Mouse (Mus musculus): ENCODE data around the gene Adam12. TPM values are rescaled to one million over a fixed set of nuclear protein-coding genes. Genes with fewer than 3 reads are reported as not detected.

Gene Adam12
- polyA plus RNA-seq, 1 experiment from 2014 or later: 1.0 TPM

DNA sequence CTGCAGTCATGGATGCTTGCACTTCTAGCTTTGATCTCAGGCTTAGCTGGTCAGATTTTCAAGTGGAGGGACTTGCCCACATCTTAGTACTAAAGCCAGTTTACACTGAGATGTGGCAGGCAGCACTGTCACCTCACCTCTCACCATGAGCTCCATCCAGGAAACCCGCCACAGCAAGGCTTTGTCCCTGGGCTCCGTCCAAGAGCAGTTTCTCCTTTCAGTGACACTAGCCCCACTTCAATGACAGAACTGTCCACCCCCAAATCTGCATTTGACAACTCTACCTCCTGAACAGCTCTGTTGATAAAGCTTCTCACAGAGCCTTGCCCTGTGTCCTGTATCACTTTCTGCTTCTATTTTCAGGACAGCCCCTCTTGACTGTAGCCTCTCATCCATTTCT, 383.8 kb downstream of the Adam12 start:
- Histone ChIP-seq H3K9me3 (ENCODE audit: control insufficient read depth) (no peaks in the 10 kb centered on the region), H3K9ac (ENCODE audit: low read depth, low read length) (no peak overlapping the region), H3K4me2 (replicated peaks; ENCODE audit: low read depth) (no peak overlapping the region), H3K27me3 (replicated peaks; ENCODE audit: control insufficient read depth, insufficient read depth, low read length) (no peaks in the 10 kb centered on the region), H3K27ac (ENCODE audit: low read depth, low read length) (no peak overlapping the region), H3K36me3 (ENCODE audit: control insufficient read depth, insufficient read depth) (no peaks in the 10 kb centered on the region), H3K4me1 (replicated peaks; ENCODE audit: control insufficient read depth, insufficient read depth, low read length) (no peaks in the 10 kb centered on the region), H3K4me3 (ENCODE audit: low read depth, low read length) (no peak overlapping the region)
- WGBS: 83% methylated on average over 2 of the region's 2 CpGs
- ATAC-seq: no peak
- no peak for TF ChIP-seq CTCF (IDR thresholded peaks at IDR 0.05; ENCODE audit: low read depth)

DNA sequence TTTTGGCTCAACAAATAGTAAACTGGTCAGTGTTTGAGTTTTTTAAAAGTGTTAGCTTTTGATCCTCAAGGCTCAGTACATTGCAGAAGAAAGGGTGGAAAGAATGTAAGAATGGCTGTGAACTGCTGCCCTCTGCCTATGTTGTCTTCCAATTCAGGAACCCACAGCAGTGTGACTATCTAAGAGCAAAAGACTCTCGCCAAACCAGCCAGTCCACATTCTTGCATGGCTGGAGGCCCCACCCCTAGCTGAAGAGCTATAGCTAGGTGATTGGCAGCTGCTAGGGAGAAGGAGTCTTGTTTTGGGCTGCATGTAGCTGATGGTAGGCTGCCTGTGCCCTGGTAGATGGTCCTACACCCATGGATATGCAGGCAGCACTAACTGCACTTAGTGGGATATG, 384.8 kb downstream of the Adam12 start:
- ATAC-seq: no peak
- no peak overlapping the region for H3K4me2 ChIP-seq (replicated peaks; ENCODE audit: low read depth)
- no peak overlapping the region for H3K4me3 ChIP-seq (ENCODE audit: low read depth, low read length)
- H3K36me3 ChIP-seq (ENCODE audit: control insufficient read depth, insufficient read depth): no peaks in the 10 kb centered on the region
- TF ChIP-seq CTCF (IDR thresholded peaks at IDR 0.05; ENCODE audit: low read depth): no peak
- H3K9me3 ChIP-seq (ENCODE audit: control insufficient read depth): no peaks in the 10 kb centered on the region
- no peak overlapping the region for H3K9ac ChIP-seq (ENCODE audit: low read depth, low read length)
- 26% methylated on average over 1 of the region's 1 CpGs for WGBS
- no peaks in the 10 kb centered on the region for H3K27me3 ChIP-seq (replicated peaks; ENCODE audit: control insufficient read depth, insufficient read depth, low read length)
- no peaks in the 10 kb centered on the region for H3K4me1 ChIP-seq (replicated peaks; ENCODE audit: control insufficient read depth, insufficient read depth, low read length)
- H3K27ac ChIP-seq (ENCODE audit: low read depth, low read length): no peak overlapping the region

DNA sequence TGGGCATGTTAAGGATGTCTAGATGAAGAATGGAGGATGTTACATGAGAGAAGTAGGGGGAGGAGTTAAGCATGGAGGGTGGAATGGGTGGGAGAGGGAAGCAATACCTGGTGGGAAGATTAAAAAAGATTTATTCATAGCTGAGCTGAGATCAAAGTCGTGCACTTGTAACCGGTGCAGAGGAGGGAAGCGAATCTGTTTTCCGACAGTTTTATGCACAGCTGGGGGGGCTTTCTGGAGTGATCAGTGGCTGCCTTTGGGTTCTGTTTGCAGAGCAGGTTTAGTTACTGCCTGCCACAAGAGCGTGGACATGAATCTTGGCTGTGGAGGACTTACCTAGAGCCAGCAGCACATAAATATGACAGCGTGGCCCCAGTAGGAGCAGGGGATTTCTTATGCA, 389.9 kb downstream of the Adam12 start:
- Histone ChIP-seq H3K27me3 (replicated peaks; ENCODE audit: control insufficient read depth, insufficient read depth, low read length) (no peaks in the 10 kb centered on the region), H3K9me3 (ENCODE audit: control insufficient read depth) (no peaks in the 10 kb centered on the region), H3K4me3 (ENCODE audit: low read depth, low read length) (no peak overlapping the region), H3K4me1 (replicated peaks; ENCODE audit: control insufficient read depth, insufficient read depth, low read length) (no peaks in the 10 kb centered on the region), H3K27ac (ENCODE audit: low read depth, low read length) (no peak overlapping the region), H3K9ac (ENCODE audit: low read depth, low read length) (no peak overlapping the region), H3K36me3 (ENCODE audit: control insufficient read depth, insufficient read depth) (no peaks in the 10 kb centered on the region), H3K4me2 (replicated peaks; ENCODE audit: low read depth) (no peak overlapping the region)
- no peak for TF ChIP-seq CTCF (IDR thresholded peaks at IDR 0.05; ENCODE audit: low read depth)
- ATAC-seq: no peak
- WGBS: 51% methylated on average over 6 of the region's 6 CpGs

DNA sequence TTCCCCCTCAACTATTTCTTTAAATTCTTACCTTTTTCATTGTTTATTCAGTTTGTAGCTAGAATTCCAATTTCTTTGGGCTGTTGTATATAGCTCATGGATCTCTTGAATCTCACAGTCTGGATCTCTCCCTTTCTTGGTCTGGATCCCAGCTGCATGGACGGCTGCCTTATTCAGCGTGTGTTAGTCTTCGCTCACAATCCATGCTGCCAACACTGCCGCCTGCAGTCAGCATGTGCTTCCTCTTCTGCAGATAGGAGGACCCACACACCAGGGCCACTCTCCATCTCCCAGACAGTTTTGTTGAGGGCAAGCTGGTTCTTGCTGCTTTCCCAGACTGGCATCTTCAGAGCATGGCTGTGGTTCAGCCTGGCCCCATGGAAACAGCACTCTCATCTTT, 392.4 kb downstream of the Adam12 start:
- Histone ChIP-seq H3K36me3 (ENCODE audit: control insufficient read depth, insufficient read depth) (no peaks in the 10 kb centered on the region), H3K4me2 (replicated peaks; ENCODE audit: low read depth) (no peak overlapping the region), H3K4me1 (replicated peaks; ENCODE audit: control insufficient read depth, insufficient read depth, low read length) (no peaks in the 10 kb centered on the region), H3K9ac (ENCODE audit: low read depth, low read length) (no peak overlapping the region), H3K4me3 (ENCODE audit: low read depth, low read length) (no peak overlapping the region), H3K9me3 (ENCODE audit: control insufficient read depth) (no peaks in the 10 kb centered on the region), H3K27me3 (replicated peaks; ENCODE audit: control insufficient read depth, insufficient read depth, low read length) (no peaks in the 10 kb centered on the region), H3K27ac (ENCODE audit: low read depth, low read length) (no peak overlapping the region)
- 69% methylated on average over 4 of the region's 4 CpGs for WGBS
- peak; percentile 32 for TF ChIP-seq CTCF (IDR thresholded peaks at IDR 0.05; ENCODE audit: low read depth)
- no peak for ATAC-seq

Small RNAs within 50 kb of the gene (microRNA-seq; reads per million reads assigned to microRNA genes)
- gene Gm23631: not detected

Other genes with a start within 250 kb of the Adam12 start
- 0.14 TPM in 1 of 2 replicates, not detected in the other for gene D7Ertd443e, start 153.5 kb upstream of the Adam12 start, polyA plus RNA-seq (2015; fragmentation: Nextera tagmentation; extraction: Ambion mirVana)